Mouse (Mus musculus): ENCODE measurements around the gene Stxbp5.

DNA sequence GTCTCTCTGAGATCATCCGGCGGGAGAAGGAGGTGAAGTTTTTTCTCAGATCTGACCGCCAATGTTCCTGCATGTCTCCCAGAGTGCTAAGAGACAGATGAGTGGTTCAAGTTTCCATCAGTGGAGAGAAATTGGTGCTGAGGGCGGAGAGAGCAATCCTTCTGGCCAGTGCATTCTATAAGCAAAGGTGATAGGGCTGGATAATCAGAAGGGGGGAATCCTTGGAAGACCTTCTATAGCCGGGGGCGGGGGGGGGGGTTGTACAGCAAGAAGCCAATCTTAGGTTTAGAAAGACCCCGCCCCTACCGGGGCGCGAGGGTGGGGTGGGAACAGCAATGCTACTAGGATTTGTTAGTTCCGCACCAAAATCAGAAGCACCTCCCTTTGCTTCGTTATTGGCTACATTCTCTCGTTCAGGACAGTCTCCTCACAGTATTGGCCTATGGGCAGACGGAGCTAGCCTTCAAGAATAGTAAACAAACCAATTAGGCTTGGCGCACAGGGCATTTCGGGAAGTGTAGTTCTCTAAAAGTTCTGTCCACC lies 889 bp upstream of the Stxbp5 start:
- TF ChIP-seq CTCF (IDR thresholded peaks at IDR 0.05; ENCODE audit: low read depth) (no peak), EP300 (optimal IDR thresholded peaks at IDR 0.05) (no peak)

All from stomach, postnatal 0 days (tissue).